Mouse (Mus musculus): ENCODE measurements at regions not wholly inside any gene's neighbourhood (a gene's known extent, or its start where the extent isn't known, plus 50 kb on each side); places are given as distances from the start of the nearest gene placed in this dataset.

DNA sequence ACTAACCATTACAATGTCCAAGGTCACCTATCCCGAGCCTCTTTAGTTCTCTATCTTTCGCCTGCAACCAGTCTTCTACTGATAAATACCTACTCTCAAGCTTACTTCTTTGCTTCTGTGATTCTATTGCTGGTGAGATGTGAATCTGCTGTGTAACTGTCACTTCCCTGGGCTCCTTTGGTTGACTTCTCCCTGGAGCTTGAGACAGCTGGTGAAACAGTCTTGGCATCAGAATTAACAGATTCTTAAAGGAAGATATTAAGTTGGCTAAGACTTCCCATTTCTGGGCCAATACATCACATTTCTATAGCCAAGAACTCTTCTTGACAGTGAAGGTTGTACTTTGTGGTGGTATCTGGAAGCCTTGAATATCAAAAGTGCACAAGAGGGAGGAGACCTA lies 239.8 kb upstream of the B3gat1 start:
- Histone ChIP-seq H3K27me3 (replicated peaks) (no peaks in the 10 kb centered on the region), H3K9ac (no peak overlapping the region)
- no peak for ATAC-seq (ENCODE audit: extremely low read depth, insufficient number of reproducible peaks, low FRiP score, low TSS enrichment)

DNA sequence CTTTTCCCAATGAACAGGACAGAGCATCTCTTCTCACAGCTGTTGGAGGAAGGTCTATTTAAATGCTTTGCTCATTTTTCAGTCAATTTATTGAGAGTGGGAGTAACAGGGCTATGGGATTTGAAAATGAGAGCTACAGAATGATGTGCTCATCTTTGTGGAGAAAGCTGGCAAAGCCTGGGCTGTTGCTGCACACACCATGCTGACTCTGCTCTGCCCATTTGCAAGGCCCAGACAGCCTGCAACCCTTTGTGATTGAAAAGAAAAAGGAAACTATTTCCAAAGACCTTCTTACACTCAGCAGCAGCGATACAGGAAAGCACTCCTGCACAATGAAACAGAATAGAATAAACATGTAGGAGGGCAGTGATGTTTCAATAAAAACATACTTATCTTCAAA lies 231.5 kb upstream of the B3gat1 start:
- Histone ChIP-seq H3K36me3 (no peaks in the 10 kb centered on the region), H3K4me3 (no peak overlapping the region), H3K27ac (replicated peaks) (no peak overlapping the region), H3K4me2 (no peak overlapping the region), H3K27me3 (replicated peaks) (no peaks in the 10 kb centered on the region), H3K9me3 (no peaks in the 10 kb centered on the region), H3K9ac (no peak overlapping the region), H3K4me1 (no peaks in the 10 kb centered on the region)
- WGBS: 53% methylated on average over 1 of the region's 1 CpGs
- ATAC-seq (ENCODE audit: extremely low read depth, insufficient number of reproducible peaks, low FRiP score, low TSS enrichment): no peak

More for the DNA sequence above, 239.8 kb upstream of the B3gat1 start:
- H3K4me2 ChIP-seq: no peak overlapping the region
- no peaks in the 10 kb centered on the region for H3K36me3 ChIP-seq
- H3K9me3 ChIP-seq: no peaks in the 10 kb centered on the region
- 60% methylated on average over 2 of the region's 2 CpGs for WGBS
- H3K4me1 ChIP-seq: no peaks in the 10 kb centered on the region
- no peak overlapping the region for H3K27ac ChIP-seq (replicated peaks)
- no peak overlapping the region for H3K4me3 ChIP-seq

DNA sequence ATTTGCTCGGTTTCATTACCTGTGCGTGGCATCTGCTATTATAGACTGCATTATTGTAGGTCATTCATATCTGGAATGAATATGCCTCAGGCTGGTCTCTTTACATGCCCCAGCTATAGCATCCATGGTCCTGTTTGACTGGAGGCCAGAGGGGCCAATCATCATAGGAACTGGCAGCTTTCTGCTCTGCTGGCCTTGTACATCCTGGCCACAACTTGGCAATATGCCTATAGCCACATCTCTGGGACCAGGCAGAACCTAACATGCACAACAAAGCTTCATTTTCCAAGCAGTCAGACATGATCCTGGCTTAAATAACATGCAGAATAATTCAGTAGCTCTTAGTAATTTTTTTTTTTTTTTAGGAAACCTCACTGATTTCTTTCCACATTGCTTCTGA lies 227.6 kb upstream of the B3gat1 start:
- Histone ChIP-seq H3K36me3 (no peaks in the 10 kb centered on the region), H3K27me3 (replicated peaks) (no peaks in the 10 kb centered on the region), H3K9ac (no peak overlapping the region), H3K4me1 (no peaks in the 10 kb centered on the region), H3K4me3 (no peak overlapping the region), H3K9me3 (no peaks in the 10 kb centered on the region), H3K4me2 (no peak overlapping the region), H3K27ac (replicated peaks) (no peak overlapping the region)
- 71% methylated on average over 2 of the region's 2 CpGs for WGBS
- no peak for ATAC-seq (ENCODE audit: extremely low read depth, insufficient number of reproducible peaks, low FRiP score, low TSS enrichment)

DNA sequence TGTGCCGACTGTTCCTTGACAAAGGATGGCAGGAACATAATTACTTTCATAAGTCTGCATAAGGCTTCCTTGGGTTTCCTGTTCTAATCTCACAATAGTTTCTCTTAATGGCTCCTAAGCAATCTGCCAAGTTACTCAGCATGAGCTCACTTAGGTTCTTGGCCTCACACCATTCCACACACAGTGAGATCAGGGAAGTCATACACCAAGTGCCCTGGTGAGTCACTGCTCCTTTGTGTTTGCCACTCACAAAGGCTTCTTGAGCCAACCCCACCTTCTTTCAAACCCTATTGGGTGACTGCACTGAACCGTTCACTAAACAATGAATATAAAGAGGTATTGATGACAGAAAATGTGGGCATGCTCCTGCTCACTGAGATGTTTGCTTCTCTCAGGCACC lies 214.9 kb upstream of the B3gat1 start:
- WGBS: 56% methylated on average over 2 of the region's 2 CpGs
- H3K27ac ChIP-seq (replicated peaks): no peak overlapping the region
- peaks cover 13% of the 10 kb centered on the region for H3K4me1 ChIP-seq
- no peaks in the 10 kb centered on the region for H3K9me3 ChIP-seq
- no peak for ATAC-seq (ENCODE audit: extremely low read depth, insufficient number of reproducible peaks, low FRiP score, low TSS enrichment)
- no peak overlapping the region for H3K4me2 ChIP-seq
- no peak overlapping the region for H3K9ac ChIP-seq
- H3K4me3 ChIP-seq: no peak overlapping the region
- no peaks in the 10 kb centered on the region for H3K36me3 ChIP-seq
- H3K27me3 ChIP-seq (replicated peaks): no peaks in the 10 kb centered on the region

DNA sequence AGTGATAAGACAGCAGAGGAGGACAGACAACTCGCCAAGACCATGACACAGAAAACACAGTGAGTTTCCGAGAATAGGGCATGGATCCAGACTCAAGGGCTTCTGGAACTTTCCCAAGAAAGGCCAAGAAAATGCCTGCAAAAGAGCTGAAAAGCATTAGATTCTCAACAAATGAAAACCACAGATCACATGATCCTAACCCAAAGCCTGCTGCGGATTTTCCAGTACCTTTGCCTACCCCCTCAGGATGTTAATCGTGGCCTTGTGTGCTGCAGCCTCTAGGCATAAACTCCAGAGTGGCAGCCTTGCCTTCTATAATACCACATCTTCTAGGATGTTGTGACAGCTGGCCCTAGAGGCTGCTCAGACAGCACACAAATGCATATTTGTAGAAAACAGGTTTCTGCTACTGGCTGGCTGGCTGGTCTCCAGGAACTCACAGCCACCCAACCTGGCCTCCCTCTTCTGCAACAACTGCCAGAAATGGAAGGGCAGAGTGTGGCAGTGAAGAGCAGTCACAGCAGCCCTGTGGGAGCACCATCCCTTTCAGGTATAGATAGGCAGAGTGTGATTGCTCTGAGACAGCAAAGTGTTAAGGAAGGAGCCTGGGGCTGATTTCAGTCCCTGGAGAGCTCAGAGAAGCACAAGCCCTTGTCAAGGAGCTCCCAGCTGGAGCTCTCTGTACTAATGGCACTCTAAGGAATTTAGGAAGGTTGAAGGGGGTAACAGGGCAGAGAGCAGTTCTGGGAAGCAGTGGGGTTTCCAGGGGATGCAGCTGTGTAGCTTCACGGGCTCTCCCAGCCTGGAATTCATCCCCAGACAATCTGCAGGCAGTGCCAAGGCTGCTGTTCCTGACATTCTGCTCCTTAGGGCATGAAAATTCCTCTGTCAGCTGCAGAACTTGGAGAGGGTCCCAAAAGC lies 213.7 kb upstream of the B3gat1 start:
- H3K9ac ChIP-seq: no peak overlapping the region
- no peaks in the 10 kb centered on the region for H3K27me3 ChIP-seq (replicated peaks)
- no peak overlapping the region for H3K4me3 ChIP-seq
- peaks cover 13% of the 10 kb centered on the region for H3K4me1 ChIP-seq
- no peaks in the 10 kb centered on the region for H3K9me3 ChIP-seq
- H3K4me2 ChIP-seq: no peak overlapping the region
- 31% methylated on average over 5 of the region's 5 CpGs for WGBS
- no peak for ATAC-seq (ENCODE audit: extremely low read depth, insufficient number of reproducible peaks, low FRiP score, low TSS enrichment)
- H3K27ac ChIP-seq (replicated peaks): peak overlapping the region; percentile 41; the same call in 1 of the 2 replicates
- H3K36me3 ChIP-seq: no peaks in the 10 kb centered on the region

DNA sequence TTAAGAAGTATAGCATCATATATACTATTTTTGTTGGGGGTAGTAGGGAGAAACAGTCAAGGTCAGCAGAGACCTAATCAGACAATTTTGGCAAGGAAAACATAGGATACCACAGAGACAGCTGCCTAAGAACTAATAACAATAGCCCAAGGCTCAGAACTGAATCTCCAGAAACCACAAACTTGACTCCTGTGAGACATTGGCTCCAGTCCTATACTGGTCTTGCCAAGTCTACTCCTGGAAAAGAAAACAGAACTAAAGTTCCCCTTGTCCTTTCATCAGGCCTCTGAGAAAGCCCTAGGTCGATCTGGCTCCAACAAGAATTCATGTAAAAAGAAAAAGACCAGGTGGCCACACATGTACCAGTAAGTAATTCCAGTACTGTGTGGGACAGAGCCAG lies 209.4 kb upstream of the B3gat1 start:
- Histone ChIP-seq H3K4me1 (peaks cover 13% of the 10 kb centered on the region), H3K36me3 (no peaks in the 10 kb centered on the region), H3K27ac (replicated peaks) (no peak overlapping the region), H3K4me3 (no peak overlapping the region), H3K4me2 (no peak overlapping the region), H3K27me3 (replicated peaks) (no peaks in the 10 kb centered on the region), H3K9ac (no peak overlapping the region), H3K9me3 (no peaks in the 10 kb centered on the region)
- ATAC-seq (ENCODE audit: extremely low read depth, insufficient number of reproducible peaks, low FRiP score, low TSS enrichment): no peak
- 19% methylated on average over 1 of the region's 1 CpGs for WGBS

DNA sequence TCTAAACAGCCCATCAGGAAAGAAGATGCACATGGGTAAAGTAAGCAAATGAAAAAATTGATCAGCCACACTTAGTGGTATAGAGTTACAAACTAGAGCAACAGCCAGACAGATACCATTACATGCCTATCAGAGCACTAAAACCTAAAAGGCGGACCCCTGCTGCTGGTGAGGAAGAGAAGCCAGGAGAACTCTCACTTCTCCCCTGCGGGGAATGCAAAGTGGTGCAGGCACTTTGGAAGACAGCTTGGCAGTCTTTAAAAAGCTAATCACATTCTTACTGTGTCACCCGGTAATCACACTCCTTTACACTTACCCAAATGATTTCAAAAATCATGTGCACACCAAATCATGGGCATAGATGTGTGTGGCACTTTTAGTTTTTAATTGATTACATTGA lies 204.8 kb upstream of the B3gat1 start:
- Histone ChIP-seq H3K9me3 (no peaks in the 10 kb centered on the region), H3K27me3 (replicated peaks) (no peaks in the 10 kb centered on the region)
- 5% methylated on average over 3 of the region's 3 CpGs for WGBS

DNA sequence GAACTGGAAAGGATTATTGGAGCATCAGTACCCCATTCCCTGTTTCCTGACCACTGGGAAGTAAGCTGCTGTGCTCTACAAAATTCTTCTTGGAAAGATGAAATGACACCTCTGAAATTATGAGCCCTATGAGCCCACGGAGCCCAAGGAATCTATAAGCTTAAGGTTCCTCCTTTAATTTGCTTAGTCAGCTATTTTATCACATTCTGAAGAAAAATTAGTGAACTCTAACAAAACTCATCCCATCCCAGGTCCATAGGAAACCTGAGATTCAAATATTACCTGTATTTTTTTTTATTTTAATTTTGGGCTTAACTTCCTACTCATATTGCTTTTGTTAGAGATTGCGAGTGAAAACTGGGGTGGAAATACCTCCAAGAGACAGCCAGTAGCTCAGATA lies 194.5 kb upstream of the B3gat1 start:
- Histone ChIP-seq H3K9me3 (no peaks in the 10 kb centered on the region), H3K27me3 (replicated peaks) (no peaks in the 10 kb centered on the region), H3K4me3 (no peak overlapping the region), H3K27ac (replicated peaks) (no peak overlapping the region), H3K36me3 (no peaks in the 10 kb centered on the region), H3K9ac (no peak overlapping the region), H3K4me2 (no peak overlapping the region), H3K4me1 (no peaks in the 10 kb centered on the region)
- WGBS: 77% methylated on average over 2 of the region's 2 CpGs
- ATAC-seq (ENCODE audit: extremely low read depth, insufficient number of reproducible peaks, low FRiP score, low TSS enrichment): no peak

More for the DNA sequence above, 204.8 kb upstream of the B3gat1 start:
- no peak overlapping the region for H3K4me3 ChIP-seq
- no peak for ATAC-seq (ENCODE audit: extremely low read depth, insufficient number of reproducible peaks, low FRiP score, low TSS enrichment)
- no peak overlapping the region for H3K27ac ChIP-seq (replicated peaks)
- H3K4me2 ChIP-seq: no peak overlapping the region
- no peaks in the 10 kb centered on the region for H3K36me3 ChIP-seq
- no peaks in the 10 kb centered on the region for H3K4me1 ChIP-seq
- no peak overlapping the region for H3K9ac ChIP-seq

DNA sequence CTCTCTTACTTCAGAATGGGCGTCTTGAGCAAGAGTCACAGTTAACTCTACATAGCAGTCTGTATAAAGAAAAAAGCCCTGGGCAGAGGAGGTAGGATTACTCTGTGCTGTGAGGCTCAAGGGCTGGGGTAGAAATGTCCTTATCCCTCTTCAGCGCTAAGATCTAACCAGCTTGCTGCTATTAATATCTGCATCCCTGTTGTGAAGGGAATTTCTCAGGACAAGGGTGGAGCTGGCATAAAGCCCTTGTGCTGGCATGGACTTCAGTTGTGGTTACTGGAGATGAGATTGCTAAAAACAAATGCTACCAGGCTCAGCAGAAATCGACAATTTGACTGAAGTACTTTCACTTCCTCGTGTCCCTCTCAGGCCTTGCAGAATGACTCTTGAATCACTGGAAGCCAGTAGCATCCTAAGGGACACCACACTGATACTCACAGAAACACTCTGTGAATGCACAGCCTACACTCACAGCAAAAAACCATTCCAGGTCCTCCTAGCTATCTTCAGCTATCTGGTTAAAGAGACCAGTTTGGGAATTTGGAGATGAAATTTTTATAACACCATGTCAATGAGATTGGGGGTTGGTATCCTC lies 185.1 kb upstream of the B3gat1 start:
- Histone ChIP-seq H3K4me2 (peak overlapping the region; percentile 31), H3K9ac (no peak overlapping the region), H3K4me3 (no peak overlapping the region), H3K36me3 (no peaks in the 10 kb centered on the region), H3K27me3 (replicated peaks) (no peaks in the 10 kb centered on the region), H3K9me3 (no peaks in the 10 kb centered on the region), H3K27ac (replicated peaks) (no peak overlapping the region), H3K4me1 (peaks cover 7% of the 10 kb centered on the region; the same call in 1 of the 2 replicates)
- no peak for ATAC-seq (ENCODE audit: extremely low read depth, insufficient number of reproducible peaks, low FRiP score, low TSS enrichment)
- WGBS: 33% methylated on average over 4 of the region's 4 CpGs

DNA sequence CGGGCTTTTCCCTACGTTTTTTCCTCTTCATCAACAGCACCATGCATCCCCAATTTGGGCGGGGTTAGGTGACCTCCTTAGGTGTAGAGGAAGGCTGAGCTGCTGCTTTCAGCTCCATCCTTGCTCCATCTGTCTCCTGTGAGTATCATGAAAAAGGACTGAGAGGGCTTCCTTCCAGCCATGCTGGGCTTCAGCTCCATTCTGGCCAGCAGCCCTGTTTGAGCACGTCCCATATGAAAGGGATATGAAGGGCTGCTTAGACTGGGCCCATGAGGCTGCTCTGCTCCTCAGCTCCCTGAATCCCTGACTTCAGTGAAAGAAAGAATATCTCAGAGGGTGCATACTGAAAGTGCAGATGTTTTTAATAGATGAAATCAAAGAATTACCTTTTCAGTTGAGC lies 184.4 kb upstream of the B3gat1 start:
- Histone ChIP-seq H3K27me3 (replicated peaks) (no peaks in the 10 kb centered on the region), H3K4me2 (no peak overlapping the region), H3K4me1 (peaks cover 7% of the 10 kb centered on the region; the same call in 1 of the 2 replicates), H3K36me3 (no peaks in the 10 kb centered on the region), H3K4me3 (no peak overlapping the region), H3K9ac (no peak overlapping the region), H3K27ac (replicated peaks) (no peak overlapping the region), H3K9me3 (no peaks in the 10 kb centered on the region)
- WGBS: 69% methylated on average over 4 of the region's 4 CpGs
- ATAC-seq (ENCODE audit: extremely low read depth, insufficient number of reproducible peaks, low FRiP score, low TSS enrichment): no peak

DNA sequence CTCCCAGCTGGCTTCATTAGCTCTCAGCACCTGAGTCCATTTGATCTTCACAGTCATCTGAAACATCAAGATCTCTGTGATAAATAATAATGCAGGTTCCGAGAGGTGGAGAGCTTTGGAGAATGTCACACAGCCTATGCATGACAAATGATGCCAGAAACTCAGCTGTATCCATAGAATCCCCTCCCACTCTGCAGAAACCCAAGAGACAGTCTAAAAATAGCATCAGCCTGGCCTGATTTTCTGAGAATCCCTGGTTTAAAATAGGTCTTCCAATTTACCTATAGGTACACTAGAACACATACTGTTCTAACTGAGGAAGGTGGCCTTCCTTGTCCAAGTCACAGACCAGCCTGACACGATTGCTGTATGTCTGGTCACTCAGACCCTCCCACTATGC lies 184.0 kb upstream of the B3gat1 start:
- Histone ChIP-seq H3K27me3 (replicated peaks) (no peaks in the 10 kb centered on the region), H3K27ac (replicated peaks) (no peak overlapping the region), H3K36me3 (no peaks in the 10 kb centered on the region), H3K4me2 (no peak overlapping the region), H3K9me3 (no peaks in the 10 kb centered on the region), H3K9ac (no peak overlapping the region), H3K4me1 (peaks cover 7% of the 10 kb centered on the region; the same call in 1 of the 2 replicates), H3K4me3 (no peak overlapping the region)
- 61% methylated on average over 2 of the region's 2 CpGs for WGBS
- no peak for ATAC-seq (ENCODE audit: extremely low read depth, insufficient number of reproducible peaks, low FRiP score, low TSS enrichment)

DNA sequence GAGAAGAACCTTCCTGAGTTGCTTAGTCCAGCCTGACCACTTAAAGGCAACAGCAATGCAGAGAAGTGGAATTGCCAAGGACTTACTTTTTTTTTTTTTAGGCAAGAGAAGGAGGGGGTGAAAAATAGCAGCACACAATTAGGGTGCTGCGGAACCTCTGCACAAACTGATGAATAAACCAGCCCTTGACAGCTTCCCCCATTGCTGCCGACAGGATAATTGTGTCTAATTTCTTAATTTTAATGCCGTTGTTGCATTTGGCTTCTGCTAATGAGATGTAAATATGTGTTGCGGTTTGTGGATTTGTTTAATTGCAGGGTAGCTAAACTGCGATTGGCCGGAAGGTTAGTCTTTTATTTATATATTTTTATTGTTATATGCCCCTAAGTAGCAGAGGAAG lies 157.5 kb upstream of the B3gat1 start:
- H3K9me3 ChIP-seq: no peaks in the 10 kb centered on the region
- no peak overlapping the region for H3K27ac ChIP-seq (replicated peaks)
- no peaks in the 10 kb centered on the region for H3K4me1 ChIP-seq
- WGBS: 82% methylated on average over 6 of the region's 6 CpGs
- ATAC-seq (ENCODE audit: extremely low read depth, insufficient number of reproducible peaks, low FRiP score, low TSS enrichment): no peak
- H3K4me3 ChIP-seq: no peak overlapping the region
- no peak overlapping the region for H3K9ac ChIP-seq
- H3K36me3 ChIP-seq: no peaks in the 10 kb centered on the region
- H3K27me3 ChIP-seq (replicated peaks): no peaks in the 10 kb centered on the region
- no peak overlapping the region for H3K4me2 ChIP-seq

Data from heart, embryonic 13.5 days (tissue).